ENCODE assay signal across 11 mouse cellular contexts in genomic region chr7:98867794-98868150, GRCm38 (mm10). TPM values are rescaled to one million over a fixed set of nuclear protein-coding genes. Genes with fewer than 3 reads are reported as not detected.
"Had no signal": no experiment of that assay in that cellular context is flagged by ENCODE, and none has a peak within 500 bp of the region (broad histone marks: within the 10 kb centered on the region; RNA-seq: fewer than 3 reads in every experiment).

No protein-coding gene starts in this region.

- H3K36me3 ChIP-seq: liver, embryonic 15.5 days; midbrain, embryonic 12.5 days had no signal

- DNase-seq: lung, adult 2 months; lung, postnatal 14 days; right cerebral cortex, adult 18-20 months; right cerebral cortex, postnatal 25 days; thymus, postnatal 36 days had no signal

- H3K4me3 ChIP-seq: layer of hippocampus, adult 2 months; liver, embryonic 15.5 days; megakaryocyte, embryonic 14.5 days; midbrain, embryonic 12.5 days had no signal

- H3K9ac ChIP-seq: liver, embryonic 15.5 days; midbrain, embryonic 12.5 days had no signal

- H3K4me2 ChIP-seq: liver, embryonic 11.5 days; liver, embryonic 15.5 days; midbrain, embryonic 12.5 days had no signal

- H3K27ac ChIP-seq: layer of hippocampus, adult 2 months; liver, embryonic 15.5 days; macrophage; midbrain, embryonic 12.5 days had no signal

- H3K9me3 ChIP-seq: liver, embryonic 15.5 days; megakaryocyte, embryonic 14.5 days; midbrain, embryonic 12.5 days had no signal

- H3K4me1 ChIP-seq: liver, embryonic 15.5 days had no signal

RNA-seq across cellular contexts. Expression of gene Wnt11, which starts 32.9 kb away (rescaled TPM):
- polyA plus RNA-seq: macrophage had no signal
